Mouse (Mus musculus) limb, embryonic 13.5 days (tissue): ENCODE measurements at regions not wholly inside any gene's neighbourhood (a gene's known extent, or its start where the extent isn't known, plus 50 kb on each side); places are given as distances from the start of the nearest gene placed in this dataset.

Experiments
- ATAC-seq: fragments of 200-750 bp; cut with Nextera tagmentation; 2 replicates; pipeline ENCODE4 v1.8.0; 2017; ENCODE audit warnings: low read depth, moderate number of reproducible peaks, moderate TSS enrichment; ENCODE audit not compliant: low FRiP score
- H3K27ac ChIP-seq: fragments of 300-500 bp; sonication (generic); 2 replicates; pipeline ENCODE4 v1.5.1; 2015; ENCODE audit warnings: inconsistent platforms, mild to moderate bottlenecking, moderate library complexity
- H3K27me3 ChIP-seq: fragments of 300-500 bp; sonication (generic); 2 replicates; pipeline ENCODE4 v1.6.1; 2015; ENCODE audit warnings: mild to moderate bottlenecking, inconsistent platforms
- H3K36me3 ChIP-seq: fragments of 300-500 bp; sonication (generic); 2 replicates; pipeline ENCODE4 v1.6.1; 2015; ENCODE audit warnings: inconsistent platforms, mild to moderate bottlenecking, moderate library complexity
- H3K4me1 ChIP-seq: fragments of 300-500 bp; sonication (generic); 2 replicates; pipeline ENCODE4 v1.6.1; 2015; ENCODE audit warnings: inconsistent platforms
- H3K4me2 ChIP-seq: fragments of 300-500 bp; sonication (generic); replicated peaks from 2 replicates; pipeline ENCODE4 v1.6.1; 2015; ENCODE audit warnings: inconsistent platforms, mild to moderate bottlenecking, moderate library complexity
- H3K4me3 ChIP-seq: fragments of 300-500 bp; sonication (generic); 2 replicates; pipeline ENCODE4 v1.5.1; 2015; ENCODE audit warnings: moderate library complexity, mild to moderate bottlenecking, inconsistent platforms
- H3K9ac ChIP-seq: fragments of 300-500 bp; sonication (generic); 2 replicates; pipeline ENCODE4 v1.6.1; 2015; ENCODE audit warnings: mild to moderate bottlenecking, inconsistent platforms
- H3K9me3 ChIP-seq: fragments of 300-500 bp; sonication (generic); 2 replicates; pipeline ENCODE4 v1.6.1; 2016; ENCODE audit warnings: inconsistent platforms
- WGBS: fragments of 180-500 bp; shearing (Covaris S2); methylation state at CpG from one replicate; pipeline ENCODE4 v1.1.7; 2015; 5-methylcytosine and 5-hydroxymethylcytosine counted together

DNA sequence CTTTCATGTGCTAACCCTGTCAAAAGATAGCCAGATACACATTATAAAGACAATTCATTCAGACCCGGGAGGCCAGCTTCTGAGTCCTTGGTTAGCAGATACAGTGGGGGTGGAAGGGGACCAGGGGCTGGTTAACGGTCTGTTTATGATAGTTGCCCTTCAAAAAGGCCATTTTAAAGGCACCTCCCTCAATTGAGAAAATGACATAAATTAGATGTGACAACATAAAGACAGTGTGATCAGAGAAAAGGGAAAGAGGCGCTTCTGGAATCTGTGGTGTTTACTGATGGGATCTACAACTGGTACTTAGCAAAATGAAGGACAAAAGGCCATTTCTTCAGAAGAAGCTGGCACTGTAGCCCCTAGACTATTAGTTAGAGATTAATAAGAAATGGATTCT is 1391.4 kb upstream of the Lrrc6 start:
- H3K4me3 ChIP-seq: no peak overlapping the region
- no peaks in the 10 kb centered on the region for H3K9me3 ChIP-seq
- ATAC-seq: no peak
- H3K9ac ChIP-seq: no peak overlapping the region
- no peaks in the 10 kb centered on the region for H3K36me3 ChIP-seq
- no peaks in the 10 kb centered on the region for H3K27me3 ChIP-seq
- no peak overlapping the region for H3K27ac ChIP-seq
- no peak overlapping the region for H3K4me2 ChIP-seq
- WGBS: 45% methylated on average over 3 of the region's 3 CpGs
- no peaks in the 10 kb centered on the region for H3K4me1 ChIP-seq

- ATAC-seq: no peak
- H3K4me2 ChIP-seq: no peak overlapping the region
- H3K4me1 ChIP-seq: no peaks in the 10 kb centered on the region
- no peak overlapping the region for H3K4me3 ChIP-seq
- H3K36me3 ChIP-seq: no peaks in the 10 kb centered on the region
- no peak overlapping the region for H3K9ac ChIP-seq
- WGBS: 86% methylated on average over 3 of the region's 3 CpGs
- no peak overlapping the region for H3K27ac ChIP-seq
- H3K9me3 ChIP-seq: no peaks in the 10 kb centered on the region
- no peaks in the 10 kb centered on the region for H3K27me3 ChIP-seq
Measured at GRCm38 (mm10) chr15:67890612-67891304, 1390.0 kb upstream of the Lrrc6 start.

- Histone ChIP-seq H3K4me1 (no peaks in the 10 kb centered on the region), H3K36me3 (no peaks in the 10 kb centered on the region), H3K9ac (no peak overlapping the region), H3K9me3 (no peaks in the 10 kb centered on the region), H3K27ac (no peak overlapping the region), H3K4me2 (no peak overlapping the region), H3K4me3 (no peak overlapping the region), H3K27me3 (no peaks in the 10 kb centered on the region)
- ATAC-seq: no peak
Measured at GRCm38 (mm10) chr15:67888548-67888947, 1387.8 kb upstream of the Lrrc6 start.

- H3K9me3 ChIP-seq: no peaks in the 10 kb centered on the region
- H3K9ac ChIP-seq: no peak overlapping the region
- no peak overlapping the region for H3K4me3 ChIP-seq
- ATAC-seq: no peak
- H3K27ac ChIP-seq: no peak overlapping the region
- WGBS: 64% methylated on average over 1 of the region's 1 CpGs
- H3K4me2 ChIP-seq: no peak overlapping the region
- no peaks in the 10 kb centered on the region for H3K36me3 ChIP-seq
- H3K27me3 ChIP-seq: no peaks in the 10 kb centered on the region
- H3K4me1 ChIP-seq: no peaks in the 10 kb centered on the region
Measured at GRCm38 (mm10) chr15:67855291-67855690, 1354.6 kb upstream of the Lrrc6 start.

GRCm38 (mm10) chr15:67850118-67850517 is 1349.4 kb upstream of the Lrrc6 start:
- H3K9me3 ChIP-seq: no peaks in the 10 kb centered on the region
- H3K9ac ChIP-seq: no peak overlapping the region
- no peak for ATAC-seq
- WGBS: 61% methylated on average over 3 of the region's 3 CpGs
- no peak overlapping the region for H3K27ac ChIP-seq
- H3K36me3 ChIP-seq: no peaks in the 10 kb centered on the region
- H3K4me3 ChIP-seq: no peak overlapping the region
- H3K4me1 ChIP-seq: no peaks in the 10 kb centered on the region
- no peaks in the 10 kb centered on the region for H3K27me3 ChIP-seq
- no peak overlapping the region for H3K4me2 ChIP-seq

DNA sequence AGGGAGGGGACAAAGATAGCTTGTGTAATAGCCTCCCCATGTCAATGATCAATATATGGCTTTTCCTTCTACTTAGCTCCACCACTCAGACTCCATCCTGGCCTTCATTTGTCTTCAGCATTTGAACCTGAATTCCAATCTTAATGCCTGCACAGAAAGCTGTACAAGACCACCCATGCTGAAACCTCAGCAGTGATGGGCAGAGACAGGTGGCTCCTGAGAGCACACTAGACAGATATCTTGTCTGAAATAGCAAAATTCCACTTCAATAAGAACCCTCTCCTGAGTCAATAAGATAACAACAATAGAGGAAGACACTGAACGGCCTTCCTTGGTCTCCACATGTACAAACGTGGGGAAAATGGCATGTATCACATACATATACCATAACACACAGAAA is 1345.0 kb upstream of the Lrrc6 start:
- no peaks in the 10 kb centered on the region for H3K27me3 ChIP-seq
- no peaks in the 10 kb centered on the region for H3K9me3 ChIP-seq
- no peak overlapping the region for H3K4me3 ChIP-seq
- H3K4me1 ChIP-seq: no peaks in the 10 kb centered on the region
- no peak overlapping the region for H3K27ac ChIP-seq
- no peak overlapping the region for H3K4me2 ChIP-seq
- 87% methylated on average over 2 of the region's 2 CpGs for WGBS
- ATAC-seq: no peak
- no peaks in the 10 kb centered on the region for H3K36me3 ChIP-seq
- no peak overlapping the region for H3K9ac ChIP-seq

DNA sequence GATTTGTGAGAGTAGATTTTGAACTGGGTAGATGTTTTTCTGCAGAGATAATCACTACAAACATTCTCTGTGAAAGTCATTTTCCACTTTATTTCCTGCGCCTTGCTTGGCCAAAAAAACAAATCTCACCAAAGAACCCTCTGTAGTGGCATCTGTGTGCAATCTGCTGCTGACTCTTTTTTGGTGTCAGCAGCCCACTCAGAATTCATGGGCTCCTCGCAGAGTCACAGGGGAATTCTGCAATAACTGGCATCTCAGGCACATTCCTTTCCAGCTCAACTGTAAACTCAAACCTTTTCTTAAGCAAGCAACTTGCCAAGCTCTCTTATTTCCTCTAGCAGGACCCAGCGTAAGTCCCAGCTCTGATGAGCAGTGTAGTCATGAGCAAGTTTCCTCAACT is 1340.0 kb upstream of the Lrrc6 start:
- Histone ChIP-seq H3K9me3 (no peaks in the 10 kb centered on the region), H3K4me3 (no peak overlapping the region), H3K4me1 (no peaks in the 10 kb centered on the region), H3K27ac (no peak overlapping the region), H3K36me3 (no peaks in the 10 kb centered on the region), H3K27me3 (no peaks in the 10 kb centered on the region), H3K9ac (no peak overlapping the region), H3K4me2 (no peak overlapping the region)
- 74% methylated on average over 3 of the region's 3 CpGs for whole genome bisulfite sequencing
- no peak for ATAC-seq

- Histone ChIP-seq H3K9ac (no peak overlapping the region), H3K4me1 (no peaks in the 10 kb centered on the region), H3K27me3 (no peaks in the 10 kb centered on the region), H3K4me3 (no peak overlapping the region), H3K36me3 (no peaks in the 10 kb centered on the region), H3K27ac (no peak overlapping the region), H3K4me2 (no peak overlapping the region), H3K9me3 (no peaks in the 10 kb centered on the region)
- no peak for ATAC-seq
- 69% methylated on average over 4 of the region's 4 CpGs for WGBS
Measured at GRCm38 (mm10) chr15:67825796-67826484, 1325.2 kb upstream of the Lrrc6 start.

DNA sequence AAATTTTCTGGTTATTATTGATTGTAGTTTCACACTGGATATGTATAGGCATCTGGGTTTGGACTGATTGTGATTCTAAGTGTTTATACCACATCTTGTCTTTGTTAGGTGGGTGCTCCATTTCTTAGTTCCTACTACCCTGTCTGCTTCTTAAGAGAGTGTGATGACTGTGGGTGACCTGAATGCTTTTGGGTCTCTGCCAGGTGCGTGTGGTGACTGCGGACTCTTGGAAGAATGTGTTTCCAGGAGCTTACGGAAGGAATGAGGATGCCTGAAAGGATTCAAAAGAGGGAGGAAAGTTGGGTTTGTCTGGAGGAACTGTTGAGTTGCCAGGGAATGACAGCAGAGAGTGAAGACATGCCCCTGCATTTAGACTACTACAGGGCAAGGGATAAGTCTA is 1322.5 kb upstream of the Lrrc6 start:
- H3K4me1 ChIP-seq: no peaks in the 10 kb centered on the region

DNA sequence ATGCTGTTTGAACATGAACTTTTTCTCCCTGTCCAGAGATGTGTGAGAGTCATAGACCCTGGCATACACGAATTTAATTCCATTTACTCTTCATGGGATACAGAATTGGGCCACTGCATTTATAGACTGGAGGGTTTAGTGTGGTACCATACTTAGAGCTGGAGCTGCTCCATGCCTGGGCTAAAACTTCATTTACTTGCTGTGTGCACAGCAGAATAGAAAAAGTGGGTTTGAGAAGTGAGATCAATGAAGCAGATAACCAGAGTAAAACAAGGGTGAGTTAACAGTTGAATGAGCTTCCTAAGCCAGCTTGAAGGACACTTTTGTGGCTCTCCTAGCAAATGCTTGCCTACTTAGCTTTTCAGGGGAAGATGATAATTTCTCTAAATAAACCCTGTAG is 1299.2 kb upstream of the Lrrc6 start:
- Histone ChIP-seq H3K27me3 (no peaks in the 10 kb centered on the region), H3K36me3 (no peaks in the 10 kb centered on the region), H3K4me3 (no peak overlapping the region), H3K9ac (no peak overlapping the region), H3K4me2 (no peak overlapping the region), H3K27ac (no peak overlapping the region), H3K9me3 (no peaks in the 10 kb centered on the region), H3K4me1 (no peaks in the 10 kb centered on the region)
- 45% methylated on average over 1 of the region's 1 CpGs for WGBS
- no peak for ATAC-seq

More for the DNA sequence above, 1322.5 kb upstream of the Lrrc6 start:
- Histone ChIP-seq H3K9ac (no peak overlapping the region), H3K36me3 (no peaks in the 10 kb centered on the region), H3K4me3 (no peak overlapping the region), H3K27me3 (no peaks in the 10 kb centered on the region), H3K27ac (no peak overlapping the region), H3K9me3 (no peaks in the 10 kb centered on the region), H3K4me2 (no peak overlapping the region)
- ATAC-seq: no peak
- 74% methylated on average over 3 of the region's 3 CpGs for WGBS

GRCm38 (mm10) chr15:67795578-67795977 is 1294.9 kb upstream of the Lrrc6 start:
- H3K4me3 ChIP-seq: no peak overlapping the region
- no peak overlapping the region for H3K4me2 ChIP-seq
- 90% methylated on average over 2 of the region's 2 CpGs for WGBS
- no peak overlapping the region for H3K9ac ChIP-seq
- ATAC-seq: no peak
- no peaks in the 10 kb centered on the region for H3K36me3 ChIP-seq
- no peaks in the 10 kb centered on the region for H3K27me3 ChIP-seq
- no peaks in the 10 kb centered on the region for H3K4me1 ChIP-seq
- H3K9me3 ChIP-seq: no peaks in the 10 kb centered on the region
- no peak overlapping the region for H3K27ac ChIP-seq

DNA sequence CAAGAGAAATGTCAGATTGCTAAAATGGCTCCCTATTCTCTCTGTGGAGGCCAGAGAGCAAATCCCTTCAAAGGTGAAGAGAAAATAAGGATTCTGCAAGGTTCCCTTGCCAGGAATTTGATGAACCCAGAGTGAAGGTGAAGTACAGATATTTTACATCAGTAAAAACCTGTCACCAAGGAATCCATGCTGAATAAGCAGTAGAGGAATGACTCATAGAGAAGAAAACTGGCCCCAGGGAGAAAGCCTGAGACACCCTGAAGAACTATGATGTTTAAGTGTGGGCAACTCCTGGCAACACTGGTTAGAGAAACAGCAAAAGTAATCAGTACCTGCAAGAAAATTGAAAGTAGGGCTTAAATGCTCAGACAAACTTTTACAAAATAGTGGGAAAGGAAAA is 1292.1 kb upstream of the Lrrc6 start:
- Histone ChIP-seq H3K27me3 (no peaks in the 10 kb centered on the region), H3K9me3 (no peaks in the 10 kb centered on the region), H3K27ac (no peak overlapping the region), H3K4me2 (no peak overlapping the region), H3K36me3 (no peaks in the 10 kb centered on the region), H3K4me3 (no peak overlapping the region), H3K4me1 (no peaks in the 10 kb centered on the region), H3K9ac (no peak overlapping the region)
- ATAC-seq: no peak

- ATAC-seq: no peak
- H3K4me1 ChIP-seq: peaks cover 8% of the 10 kb centered on the region; the same call in 1 of the 2 replicates
- H3K4me2 ChIP-seq: no peak overlapping the region
- no peak overlapping the region for H3K4me3 ChIP-seq
- no peaks in the 10 kb centered on the region for H3K27me3 ChIP-seq
- no peaks in the 10 kb centered on the region for H3K36me3 ChIP-seq
- H3K9me3 ChIP-seq: no peaks in the 10 kb centered on the region
- H3K27ac ChIP-seq: no peak overlapping the region
- H3K9ac ChIP-seq: no peak overlapping the region
Measured at GRCm38 (mm10) chr15:67788587-67788986, 1287.9 kb upstream of the Lrrc6 start.
